Mouse (Mus musculus) T-cell, adult 2 months (primary cell): ENCODE measurements around the gene Hsd11b2.

Experiments
- DNase-seq: peaks from one replicate; pipeline ENCODE4 v3.0.0; 2022; ENCODE audit warnings: low spot score

The Hsd11b2 gene

DNA sequence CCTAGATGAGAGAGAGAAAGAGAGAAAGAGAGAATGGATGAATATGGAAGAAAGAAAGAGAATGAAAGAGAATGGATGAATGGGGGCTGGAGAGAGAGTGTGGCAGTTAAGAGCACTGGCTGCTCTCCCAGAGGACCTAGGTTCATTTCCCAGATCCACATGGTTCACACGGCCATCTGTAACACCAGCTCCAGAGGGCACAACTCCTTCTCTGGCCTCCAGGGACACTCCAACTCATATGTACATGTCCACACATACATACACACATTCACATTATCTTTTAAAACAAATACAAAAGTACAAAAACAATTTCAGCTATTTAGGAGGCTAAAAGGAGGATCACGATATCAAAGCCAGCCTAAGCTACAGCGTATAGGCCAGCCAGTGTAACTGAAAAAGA, 44.3 kb downstream of the Hsd11b2 start:
- DNase-seq, result no peak

DNA sequence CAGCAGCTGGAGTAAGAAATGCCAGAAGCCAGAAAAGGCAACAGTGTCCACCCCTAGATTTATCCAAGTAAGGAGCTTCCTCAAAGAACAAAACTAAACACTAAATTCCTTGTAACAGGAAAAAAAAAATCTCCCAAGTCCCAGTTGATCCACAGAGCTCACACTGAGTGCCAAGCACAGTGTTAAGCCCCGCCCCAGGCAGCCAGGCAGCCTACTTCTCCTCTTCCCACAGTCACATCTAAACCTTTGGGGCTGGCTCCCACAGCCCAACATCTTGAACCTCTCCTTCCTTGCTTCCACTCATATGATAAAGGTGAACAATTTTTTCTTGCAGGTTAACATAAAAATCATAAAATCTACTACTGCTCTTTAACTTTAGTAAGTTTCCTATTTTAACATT, 45.3 kb downstream of the Hsd11b2 start:
- no peak for DNase-seq

DNA sequence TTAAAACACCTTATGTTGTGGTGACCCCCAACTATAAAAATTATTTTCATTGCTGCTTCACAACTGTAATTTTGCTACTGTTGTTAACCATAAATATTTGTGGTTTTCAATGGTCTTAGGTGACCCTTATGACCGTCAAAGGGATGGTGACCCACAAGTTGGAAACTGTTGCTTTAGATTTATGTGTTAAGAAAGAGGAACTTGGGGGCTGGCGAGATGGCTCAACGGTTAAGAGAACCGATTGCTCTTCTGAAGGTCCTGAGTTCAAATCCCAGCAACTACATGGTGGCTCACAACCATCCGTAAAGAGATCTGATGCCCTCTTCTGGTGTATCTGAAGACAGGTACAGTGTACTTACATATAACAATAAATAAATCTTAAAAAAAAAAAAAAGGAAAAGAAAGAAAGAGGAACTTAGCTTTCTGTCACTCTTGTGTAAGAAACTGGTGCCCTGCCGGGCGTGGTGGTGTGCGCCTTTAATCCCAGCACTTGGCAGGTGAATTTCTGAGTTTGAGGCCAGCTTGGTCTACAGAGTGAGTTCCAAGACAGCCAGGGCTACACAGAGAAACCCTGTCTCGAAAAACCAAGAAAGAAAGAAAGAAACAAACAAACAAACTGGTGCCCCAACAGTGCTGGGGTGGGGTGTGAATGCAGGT, 46.1 kb downstream of the Hsd11b2 start:
- DNase-seq, result peak; percentile 10

DNA sequence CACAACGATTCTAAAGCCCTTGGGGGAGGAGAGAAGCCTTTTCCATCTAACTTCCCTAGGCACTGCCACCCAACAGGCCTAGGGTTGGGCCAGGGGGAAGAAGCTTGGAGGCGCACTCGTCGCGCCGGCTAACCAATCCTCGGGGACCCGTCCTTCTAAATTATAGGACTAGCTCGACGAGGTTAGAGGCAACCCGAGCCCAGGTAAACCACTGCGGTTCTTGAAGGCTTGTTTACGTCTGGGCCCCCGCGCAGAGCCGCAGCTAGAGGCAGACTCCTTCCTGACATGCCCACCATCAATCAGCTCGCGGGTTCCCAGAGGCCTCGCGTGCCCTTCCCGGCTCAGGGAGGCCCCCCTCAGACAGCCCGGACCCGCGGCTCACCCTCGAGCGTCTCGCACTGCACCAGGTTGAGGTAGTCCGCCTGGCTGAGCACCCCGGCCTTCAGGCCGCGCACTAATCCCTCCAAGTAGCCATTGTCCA, 46.9 kb downstream of the Hsd11b2 start:
- DNase-seq, result peak; percentile 73

GRCm38 (mm10) chr8:105565952-105566702, 47.6 kb downstream of the Hsd11b2 start, which contains the start of gene Atp6v0d1:
TSS of gene Atp6v0d1 (minus strand) at chr8:105566047.
- DNase-seq, result peak; percentile 100

DNA sequence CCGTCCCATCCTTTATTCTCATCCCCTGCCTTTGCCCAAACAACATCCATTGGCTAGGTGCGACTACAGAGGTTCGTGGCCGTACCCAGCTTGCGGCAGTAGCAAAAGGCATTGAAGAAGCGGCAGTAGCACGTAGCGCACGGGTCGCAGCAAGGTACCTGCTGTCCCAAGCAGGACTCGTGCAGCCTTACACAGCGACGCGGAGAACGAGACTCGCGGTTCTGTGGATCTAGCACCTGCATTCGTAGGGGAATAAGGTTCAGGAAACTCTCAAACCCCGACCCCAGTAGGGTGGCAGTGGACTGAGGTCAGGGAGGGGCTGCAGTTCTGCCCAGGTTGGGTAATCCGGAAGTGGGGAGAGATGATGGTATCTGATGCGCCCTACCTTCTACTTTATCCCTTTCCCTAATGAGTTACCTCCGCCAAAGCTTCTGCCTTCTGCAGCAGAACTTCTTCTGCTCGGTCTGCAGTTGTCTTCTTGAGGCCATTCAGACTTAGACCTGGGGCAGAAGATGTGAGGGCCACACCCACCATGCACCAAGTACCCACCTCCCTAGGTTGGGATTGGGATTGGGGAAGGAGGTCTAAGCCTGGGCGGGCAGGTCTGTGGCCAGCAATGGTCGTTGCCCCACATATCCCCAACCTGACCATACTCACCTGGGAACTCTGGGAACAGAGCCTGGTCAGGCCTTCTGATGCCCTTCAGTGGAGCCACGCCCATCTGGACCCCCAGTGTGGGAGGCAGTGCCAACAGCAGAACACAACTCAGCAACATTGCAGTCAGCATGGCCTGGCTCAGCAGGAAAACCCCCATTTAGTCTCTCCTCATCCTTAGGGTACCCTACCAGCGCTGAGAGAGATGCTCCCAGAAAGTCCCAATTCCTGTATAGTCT, 48.4 kb downstream of the Hsd11b2 start:
- DNase-seq, result peak; percentile 29

- DNase-seq, result no peak
These were observed 53.3 kb downstream of the Hsd11b2 start for GRCm38 (mm10) chr8:105571810-105572209.

DNA sequence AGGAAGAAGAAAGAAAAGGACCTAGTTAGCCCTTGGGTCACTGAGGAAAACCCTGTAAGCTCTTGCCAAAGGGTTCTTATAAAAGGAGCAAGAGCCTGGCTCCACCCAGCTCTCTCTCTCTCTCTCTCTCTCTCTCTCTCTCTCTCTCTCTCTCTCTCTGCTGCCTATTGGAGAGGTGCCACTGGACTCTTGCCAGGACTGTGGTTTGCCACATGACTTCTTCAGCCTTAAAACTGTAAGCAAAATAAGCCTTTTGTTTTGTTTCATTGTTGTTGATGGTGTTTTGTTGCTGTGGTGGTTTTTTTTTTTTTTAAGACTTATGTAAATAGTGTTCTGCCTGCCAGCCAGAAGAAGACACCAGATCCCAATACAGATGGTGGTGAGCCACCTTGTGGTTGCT, 54.9 kb downstream of the Hsd11b2 start:
- DNase-seq, result peak; percentile 16
